Mouse (Mus musculus) frontal cortex, postnatal 14 days (tissue): Measurements from ENCODE around the gene Gm47841.

Source experiments
- DNase-seq, 2 experiments: peaks; one replicate each; pipeline ENCODE4 v3.0.0; 2022; ENCODE audit warnings: low spot score in 2 of 2

Gm47841 gene

GRCm38 (mm10) chr15:101044531-101044930, 2.7 kb downstream of the Gm47841 start:
- DNase-seq: no peak

- peak in 1 of 2 experiments; percentile 65 for DNase-seq
These were observed 4.6 kb downstream of the Gm47841 start for GRCm38 (mm10) chr15:101042613-101043012.

GRCm38 (mm10) chr15:101041966-101042365, 5.2 kb downstream of the Gm47841 start:
- no peak for DNase-seq

GRCm38 (mm10) chr15:101039651-101040050, 7.5 kb downstream of the Gm47841 start:
- DNase-seq: no peak

GRCm38 (mm10) chr15:101028960-101029359, 18.2 kb downstream of the Gm47841 start:
- no peak for DNase-seq

GRCm38 (mm10) chr15:101011352-101011751, 35.8 kb downstream of the Gm47841 start:
- DNase-seq: no peak

GRCm38 (mm10) chr15:101008386-101009010, 38.7 kb downstream of the Gm47841 start:
- no peak for DNase-seq

GRCm38 (mm10) chr15:101007236-101007635, 40.0 kb downstream of the Gm47841 start:
- no peak for DNase-seq

- DNase-seq: no peak
These were observed 40.8 kb downstream of the Gm47841 start for GRCm38 (mm10) chr15:101006251-101007040.

- peak; percentile 44 to 54 for DNase-seq
These were observed 41.5 kb downstream of the Gm47841 start for GRCm38 (mm10) chr15:101005717-101006116.

GRCm38 (mm10) chr15:101004538-101004937, 42.7 kb downstream of the Gm47841 start:
- DNase-seq: no peak

- DNase-seq: no peak
These were observed 44.7 kb downstream of the Gm47841 start for GRCm38 (mm10) chr15:101002466-101002865.

GRCm38 (mm10) chr15:101001685-101002084, 45.5 kb downstream of the Gm47841 start:
- DNase-seq: no peak

- no peak for DNase-seq
These were observed 50.1 kb downstream of the Gm47841 start for GRCm38 (mm10) chr15:100997090-100997489.
